Mouse (Mus musculus) bone marrow macrophage, adult 2 months (primary cell): ENCODE results near the gene Polr1a.

Source experiments
- CTCF ChIP-seq: IDR thresholded peaks from 2 replicates; pipeline ENCODE4 v1.5.1; 2012; ENCODE audit warnings: low read depth, mild to moderate bottlenecking, low read length, moderate library complexity
- POLR2A ChIP-seq: IDR thresholded peaks from 2 replicates; pipeline ENCODE4 v1.6.1; 2012; ENCODE audit warnings: mild to moderate bottlenecking, low read depth, low read length, borderline replicate concordance

GRCm38 (mm10) chr6:71930053-71930452 lies 21.2 kb downstream of the Polr1a start:
- TF ChIP-seq POLR2A (no peak), CTCF (no peak)
